Mouse (Mus musculus): ENCODE data around the gene Gps2.

Gps2 gene

GRCm38 (mm10) chr11:69936714-69937347 is 23.1 kb downstream of the Gps2 start:
- no peak for DNase-seq (ENCODE audit: low read depth, low spot score)

- no peak for DNase-seq (ENCODE audit: low read depth, low spot score)
Observed at GRCm38 (mm10) chr11:69937385-69937784, 23.7 kb downstream of the Gps2 start.

GRCm38 (mm10) chr11:69937834-69938233 is 24.1 kb downstream of the Gps2 start:
- DNase-seq (ENCODE audit: low read depth, low spot score): no peak

GRCm38 (mm10) chr11:69938401-69938979 is 24.8 kb downstream of the Gps2 start:
- peak; percentile 32 for DNase-seq (ENCODE audit: low read depth, low spot score)

GRCm38 (mm10) chr11:69939181-69939580 is 25.5 kb downstream of the Gps2 start:
- DNase-seq (ENCODE audit: low read depth, low spot score): no peak

GRCm38 (mm10) chr11:69939731-69940130 is 26.0 kb downstream of the Gps2 start:
- DNase-seq (ENCODE audit: low read depth, low spot score): no peak

GRCm38 (mm10) chr11:69940962-69941361 is 27.3 kb downstream of the Gps2 start:
- no peak for DNase-seq (ENCODE audit: low read depth, low spot score)

GRCm38 (mm10) chr11:69945216-69945615 is 31.5 kb downstream of the Gps2 start:
- no peak for DNase-seq (ENCODE audit: low read depth, low spot score)

GRCm38 (mm10) chr11:69945997-69946891 is 32.6 kb downstream of the Gps2 start:
- DNase-seq (ENCODE audit: low read depth, low spot score): no peak

GRCm38 (mm10) chr11:69947337-69948065 is 33.8 kb downstream of the Gps2 start:
- no peak for DNase-seq (ENCODE audit: low read depth, low spot score)

GRCm38 (mm10) chr11:69948066-69948762 is 34.5 kb downstream of the Gps2 start, which contains the start of gene Slc2a4:
Gene Slc2a4, minus strand, starts transcription at chr11:69948188.
- DNase-seq (ENCODE audit: low read depth, low spot score): peak; percentile 95

GRCm38 (mm10) chr11:69948763-69949150 is 35.1 kb downstream of the Gps2 start:
- peak; percentile 89 for DNase-seq (ENCODE audit: low read depth, low spot score)

- peak; percentile 62 for DNase-seq (ENCODE audit: low read depth, low spot score)
Observed at GRCm38 (mm10) chr11:69950807-69951459, 37.2 kb downstream of the Gps2 start.

GRCm38 (mm10) chr11:69952274-69952673 is 38.6 kb downstream of the Gps2 start:
- no peak for DNase-seq (ENCODE audit: low read depth, low spot score)

GRCm38 (mm10) chr11:69953267-69953915 is 39.7 kb downstream of the Gps2 start:
- DNase-seq (ENCODE audit: low read depth, low spot score): no peak

- peak; percentile 59 for DNase-seq (ENCODE audit: low read depth, low spot score)
Observed at GRCm38 (mm10) chr11:69955618-69956017, 41.9 kb downstream of the Gps2 start.

GRCm38 (mm10) chr11:69956218-69956617 is 42.5 kb downstream of the Gps2 start:
- no peak for DNase-seq (ENCODE audit: low read depth, low spot score)

- peak; percentile 85 for DNase-seq (ENCODE audit: low read depth, low spot score)
Observed at GRCm38 (mm10) chr11:69960616-69961015, 46.9 kb downstream of the Gps2 start.

- DNase-seq (ENCODE audit: low read depth, low spot score): no peak
Observed at GRCm38 (mm10) chr11:69961841-69962240, 48.2 kb downstream of the Gps2 start.

- no peak for DNase-seq (ENCODE audit: low read depth, low spot score)
Observed at GRCm38 (mm10) chr11:69964650-69965270, 51.1 kb downstream of the Gps2 start, which contains the start of gene Cldn7. Gene Cldn7, plus strand, starts transcription at chr11:69964779.
